ENCODE assay signal across 16 mouse cellular contexts in genomic region chr16:18943906-18944305, GRCm38 (mm10).
"Had no signal": no experiment of that assay in that cellular context is flagged by ENCODE, and none has a peak within 500 bp of the region (broad histone marks: within the 10 kb centered on the region; RNA-seq: fewer than 3 reads in every experiment).

No protein-coding gene starts in this region.

- H3K4me3 ChIP-seq: neural tube, embryonic 13.5 days; neural tube, embryonic 15.5 days; stomach, embryonic 15.5 days had no signal

- DNase-seq: retina, postnatal 1 day; right cerebral cortex, adult 18-20 months; right cerebral cortex, postnatal 14 days; right cerebral cortex, postnatal 25 days; right cerebral cortex, postnatal 4 days; spleen, adult 18-20 months; thymus, adult 18-20 months; thymus, adult 2 months; thymus, postnatal 14 days; thymus, postnatal 25 days; thymus, postnatal 36 days; thymus, postnatal 4 days had no signal

- H3K27me3 ChIP-seq: neural tube, embryonic 13.5 days; neural tube, embryonic 15.5 days; stomach, embryonic 15.5 days had no signal

- H3K9me3 ChIP-seq: neural tube, embryonic 13.5 days; neural tube, embryonic 15.5 days; stomach, embryonic 15.5 days had no signal

- H3K9ac ChIP-seq: neural tube, embryonic 13.5 days; neural tube, embryonic 15.5 days; stomach, embryonic 15.5 days had no signal

- H3K4me1 ChIP-seq: neural tube, embryonic 13.5 days; neural tube, embryonic 15.5 days; stomach, embryonic 15.5 days had no signal

- H3K4me2 ChIP-seq: neural tube, embryonic 13.5 days; neural tube, embryonic 15.5 days; stomach, embryonic 15.5 days had no signal

- H3K27ac ChIP-seq: neural tube, embryonic 13.5 days; neural tube, embryonic 15.5 days; stomach, embryonic 15.5 days; stomach, postnatal 0 days had no signal
